Mouse (Mus musculus) WW6 (cell line): ENCODE measurements around the gene Pakap.

Experiments
- DNase-seq: peaks from one replicate; pipeline ENCODE4 v3.0.0-alpha.2; 2013; ENCODE audit warnings: low read depth, low spot score

Gene Pakap

DNA sequence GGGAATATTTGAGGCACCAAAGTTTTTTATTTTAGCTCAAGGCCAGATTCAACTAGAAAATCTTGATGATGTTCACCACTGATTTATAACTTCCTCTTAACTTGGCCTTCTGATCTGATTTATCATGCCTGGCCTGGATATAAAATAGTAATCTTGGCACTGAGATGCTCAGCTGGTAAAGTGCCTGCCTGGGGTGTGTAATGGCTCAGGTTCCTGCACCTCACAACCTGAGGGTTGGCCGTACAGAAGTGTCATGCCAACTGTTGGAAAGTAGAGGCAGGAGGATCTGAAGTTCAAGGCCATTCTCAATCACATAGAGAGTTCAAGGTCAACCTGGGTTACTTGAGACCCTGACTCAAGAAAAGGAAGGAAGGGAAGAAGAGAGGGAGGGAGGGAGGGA lies 57.3 kb downstream of the Pakap start:
- DNase-seq: no peak

GRCm38 (mm10) chr4:57625756-57626155 lies 57.8 kb downstream of the Pakap start:
- DNase-seq: no peak

- DNase-seq: no peak
Observed at GRCm38 (mm10) chr4:57626921-57627320, 58.9 kb downstream of the Pakap start.

DNA sequence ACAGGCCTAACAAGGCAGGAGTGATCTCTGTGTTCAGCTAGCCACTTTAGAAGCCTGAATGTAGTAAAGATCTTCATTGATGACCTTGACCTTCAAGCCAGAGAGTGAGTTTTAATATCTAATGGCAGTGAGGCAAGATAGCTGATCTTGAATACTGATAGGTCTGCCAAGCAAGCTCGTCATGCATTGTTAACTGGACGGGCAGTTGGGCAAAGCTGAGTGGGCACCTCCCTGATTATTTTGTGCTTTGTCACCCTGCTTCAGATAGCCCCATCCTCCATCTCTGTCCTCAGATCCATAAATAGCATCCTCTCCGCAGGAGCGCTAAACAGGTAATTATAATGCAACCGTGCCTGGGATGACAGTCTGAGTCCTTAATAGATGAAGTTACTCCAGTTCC lies 64.4 kb downstream of the Pakap start:
- no peak for DNase-seq

DNA sequence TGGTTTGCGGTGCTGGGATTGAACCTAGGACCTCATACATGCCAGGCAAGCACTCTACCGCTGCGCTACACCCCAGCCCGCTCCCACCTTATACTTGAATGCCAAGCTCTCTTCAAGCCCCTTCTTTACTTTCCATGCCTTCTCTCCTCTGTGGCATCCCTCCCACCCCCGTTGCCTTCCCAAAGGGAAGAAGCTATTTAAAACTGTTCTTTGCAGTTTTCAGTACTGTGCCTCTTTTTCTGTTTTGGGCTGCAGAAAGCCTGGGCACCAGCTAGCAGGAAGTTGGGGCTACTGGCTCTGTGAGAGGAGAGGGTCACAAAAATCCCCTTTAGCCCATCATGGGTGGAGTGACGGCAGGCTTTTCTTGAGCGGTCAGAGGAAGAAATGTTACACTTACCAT lies 65.1 kb downstream of the Pakap start:
- DNase-seq: no peak

- no peak for DNase-seq
Observed at GRCm38 (mm10) chr4:57634956-57635355, 67.0 kb downstream of the Pakap start.

GRCm38 (mm10) chr4:57636782-57637482 lies 69.0 kb downstream of the Pakap start:
- DNase-seq: no peak

GRCm38 (mm10) chr4:57637636-57638386 lies 69.8 kb downstream of the Pakap start:
- no peak for DNase-seq

DNA sequence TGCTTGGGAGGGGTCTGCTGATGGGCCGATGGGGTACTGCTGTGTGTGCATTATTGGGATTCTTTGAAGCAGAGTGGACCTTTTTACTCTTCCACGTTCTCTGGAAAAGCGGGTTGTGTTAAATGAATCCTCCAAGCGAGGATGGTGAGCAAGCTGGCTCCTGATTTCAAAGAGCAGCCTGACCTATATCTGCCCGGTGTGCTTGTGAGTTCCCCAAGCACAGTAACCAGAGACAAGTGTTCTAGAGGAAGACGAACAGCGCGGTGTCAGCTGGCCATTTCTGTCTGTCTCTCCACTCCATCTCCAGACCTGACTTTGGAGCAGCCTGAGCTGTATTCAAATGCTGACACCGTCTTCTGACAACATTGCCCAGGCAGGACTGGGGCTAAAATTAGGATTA lies 71.0 kb downstream of the Pakap start:
- DNase-seq: no peak

DNA sequence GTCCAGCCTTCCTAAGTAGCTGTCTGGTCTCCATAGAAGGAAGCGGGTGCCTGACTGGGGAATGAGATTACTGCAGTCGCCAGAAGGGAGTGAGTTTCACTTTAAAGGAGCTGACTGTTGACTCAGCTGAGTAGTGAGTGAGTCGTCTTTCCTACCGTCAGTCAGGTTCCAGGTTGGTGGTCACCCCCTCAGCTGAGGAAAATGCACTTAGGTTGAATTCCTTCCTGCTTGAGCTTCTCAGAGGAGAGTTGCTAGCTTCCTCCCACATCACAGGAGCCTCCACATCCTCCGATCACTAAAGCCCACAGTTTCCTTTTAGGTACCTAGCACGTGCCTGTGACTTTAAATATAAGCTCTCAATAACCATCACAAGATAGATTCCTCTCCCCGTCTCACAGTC lies 72.2 kb downstream of the Pakap start:
- DNase-seq: no peak

DNA sequence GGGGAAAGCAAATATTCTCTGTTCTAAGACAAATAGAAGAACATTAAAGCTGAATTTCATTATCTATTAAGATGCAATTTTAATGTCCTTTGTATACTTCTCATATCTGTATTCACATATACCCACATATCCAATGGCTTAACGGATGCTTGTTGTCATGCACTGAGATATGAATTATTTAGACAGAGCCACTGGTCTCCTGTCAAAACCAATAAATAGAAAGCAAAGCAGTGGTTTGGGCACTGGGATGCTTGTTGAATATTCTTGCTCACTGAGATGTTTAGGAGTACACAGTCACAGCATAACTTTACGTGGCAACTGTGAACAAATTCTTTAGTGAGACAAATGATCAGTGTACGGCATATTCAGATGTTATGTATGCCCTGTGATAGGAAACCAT lies 73.0 kb downstream of the Pakap start:
- no peak for DNase-seq

- no peak for DNase-seq
Observed at GRCm38 (mm10) chr4:57650994-57651393, 83.0 kb downstream of the Pakap start.

GRCm38 (mm10) chr4:57651547-57651946 lies 83.6 kb downstream of the Pakap start:
- DNase-seq: no peak

GRCm38 (mm10) chr4:57652185-57652904 lies 84.4 kb downstream of the Pakap start:
- DNase-seq: no peak

DNA sequence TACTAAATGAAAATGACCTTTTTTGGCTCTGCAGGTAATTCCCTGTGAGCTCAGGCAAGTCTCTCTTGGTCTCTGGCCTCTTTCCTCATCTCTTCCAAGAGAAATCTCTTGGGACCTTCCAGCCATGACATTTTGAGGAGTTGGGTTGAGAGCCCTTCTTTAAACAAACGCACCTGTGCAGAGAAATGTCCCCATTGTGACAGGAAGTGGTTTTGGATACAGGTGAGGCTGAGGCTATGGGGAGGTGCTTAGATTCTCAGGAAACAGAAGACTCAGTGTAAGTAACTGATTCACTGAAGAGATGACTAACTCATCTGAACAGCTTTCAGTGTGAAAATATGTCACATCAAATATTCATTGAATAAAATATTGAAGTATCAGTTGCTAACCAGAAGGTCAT lies 88.0 kb downstream of the Pakap start:
- DNase-seq: no peak

DNA sequence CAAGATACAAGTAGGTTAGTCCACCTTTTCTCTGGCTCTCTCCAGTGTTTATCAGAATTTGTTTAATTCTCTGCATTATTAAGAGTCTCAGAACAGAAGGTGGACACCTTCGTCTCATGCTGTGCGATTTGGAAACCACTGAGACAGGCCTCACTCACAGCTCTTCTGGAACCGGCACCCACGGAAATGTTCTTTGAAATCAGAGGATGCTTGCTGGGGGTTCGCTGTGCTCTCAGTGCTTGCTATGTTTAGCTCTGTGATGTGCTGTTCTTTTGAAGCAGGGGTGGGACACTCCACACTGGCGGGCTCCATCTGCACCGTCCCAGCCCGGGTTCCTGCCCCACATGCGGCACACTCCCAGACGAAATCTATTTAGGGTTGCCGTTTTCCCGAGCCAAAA lies 88.4 kb downstream of the Pakap start:
- no peak for DNase-seq

DNA sequence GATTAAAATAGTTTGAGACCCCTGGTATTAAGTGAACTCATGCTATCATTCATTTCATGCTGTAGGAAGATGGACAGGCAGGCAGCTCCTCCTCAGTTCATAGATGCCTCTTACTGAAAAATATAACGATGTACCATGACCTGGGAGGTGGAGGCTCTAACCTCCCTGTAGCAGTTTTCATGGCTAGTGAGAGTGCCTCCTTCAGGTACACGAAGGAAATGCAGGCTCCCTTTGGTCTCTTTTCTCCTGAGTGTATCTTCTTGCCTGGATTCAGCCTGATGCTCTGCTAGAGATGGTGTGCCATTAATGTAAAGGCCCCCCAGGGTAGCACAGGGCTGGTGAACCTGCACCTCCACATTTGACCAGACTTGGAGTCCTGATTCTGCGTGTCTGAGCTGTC lies 88.9 kb downstream of the Pakap start:
- DNase-seq: no peak

DNA sequence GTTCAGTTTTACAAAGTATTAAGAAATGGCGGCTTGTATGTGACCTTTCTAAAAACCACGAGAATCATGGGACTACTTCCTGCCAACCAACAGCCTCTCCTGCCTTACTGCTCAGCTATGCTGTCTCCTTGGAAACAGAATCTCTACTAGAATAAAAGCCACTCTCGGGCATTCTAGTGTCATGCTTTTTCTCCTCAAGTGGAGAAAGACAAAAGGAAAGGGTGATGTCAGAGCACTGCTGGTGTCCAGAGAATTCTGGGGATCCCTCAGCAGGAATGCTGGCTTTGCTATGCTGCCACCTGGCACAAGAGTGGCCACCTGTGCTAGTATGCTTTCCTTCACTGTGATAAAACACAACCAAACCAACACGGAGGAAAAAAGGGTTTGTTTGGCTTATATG lies 92.5 kb downstream of the Pakap start:
- no peak for DNase-seq

GRCm38 (mm10) chr4:57666101-57666500 lies 98.1 kb downstream of the Pakap start:
- DNase-seq: no peak

DNA sequence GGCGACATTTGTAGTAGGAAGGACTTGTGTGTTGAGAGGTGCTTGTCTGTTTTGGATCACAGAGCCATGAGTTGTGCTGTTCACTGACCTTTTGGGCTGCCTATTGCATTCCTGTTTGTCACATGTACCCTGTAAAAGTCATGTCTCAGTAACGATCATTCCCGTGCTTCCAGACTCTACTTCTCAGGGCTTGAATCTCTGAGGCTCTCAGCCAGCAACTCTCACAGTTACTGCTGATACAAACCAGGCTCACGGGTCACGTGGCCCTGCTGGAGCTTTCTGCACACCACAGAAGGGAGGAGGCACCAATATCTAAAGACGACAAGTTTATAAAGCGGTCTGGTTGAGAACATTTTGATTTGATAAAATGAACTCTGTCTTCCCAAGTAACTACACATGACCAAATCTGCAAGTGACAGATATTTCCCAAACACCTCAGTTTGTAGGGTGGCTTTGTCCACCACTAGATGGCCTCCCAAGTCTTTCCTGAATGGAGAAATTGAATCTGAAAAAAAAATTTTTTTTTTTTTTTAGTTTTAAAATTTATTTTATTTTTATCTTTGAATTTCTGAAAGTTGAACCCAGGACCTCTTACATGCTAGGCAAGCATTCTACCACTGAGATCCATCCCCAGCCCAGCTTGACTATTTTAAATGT lies 103.0 kb downstream of the Pakap start:
- DNase-seq: no peak

DNA sequence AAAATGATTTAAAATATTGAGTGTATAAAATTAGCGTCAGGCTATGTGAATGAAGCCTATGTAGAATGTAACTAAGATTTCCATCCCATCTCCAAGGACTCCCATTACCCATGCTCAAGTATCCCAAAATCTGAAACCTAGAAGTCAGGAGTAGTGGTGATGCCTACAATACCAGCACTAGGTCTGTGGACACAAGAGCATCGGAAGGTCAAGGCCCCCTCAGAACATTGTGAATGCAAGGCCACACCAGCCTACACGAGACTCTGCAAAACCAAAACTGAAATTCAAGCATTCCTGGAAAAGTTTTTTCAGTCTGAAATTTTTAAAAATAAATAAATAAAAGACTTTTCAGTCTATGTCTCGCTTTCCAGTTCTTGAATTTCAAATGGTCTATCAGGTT lies 104.6 kb downstream of the Pakap start:
- DNase-seq: no peak
